Mouse (Mus musculus): ENCODE results near the gene Rfpl4. TPM values are rescaled to one million over a fixed set of nuclear protein-coding genes. Genes with fewer than 3 reads are reported as not detected.
"Not testable (repeated sequence)": the region's sequence is repeated elsewhere in the genome, so short reads cannot be mapped to it uniquely, and the experiment has no call there.

The Rfpl4 gene
- total RNA-seq (2015; ENCODE audit: low replicate concordance) (not detected in 2 replicates), total RNA-seq (2017; ENCODE audit: low replicate concordance) (not detected in 2 replicates)

- ATAC-seq (replicated peaks; ENCODE audit: low FRiP score, poor library complexity, severe bottlenecking) = no peak
Observed at GRCm38 (mm10) chr7:5116850-5117249, at the start of gene Rfpl4. Gene Rfpl4, minus strand, starts transcription at chr7:5116950.

DNA sequence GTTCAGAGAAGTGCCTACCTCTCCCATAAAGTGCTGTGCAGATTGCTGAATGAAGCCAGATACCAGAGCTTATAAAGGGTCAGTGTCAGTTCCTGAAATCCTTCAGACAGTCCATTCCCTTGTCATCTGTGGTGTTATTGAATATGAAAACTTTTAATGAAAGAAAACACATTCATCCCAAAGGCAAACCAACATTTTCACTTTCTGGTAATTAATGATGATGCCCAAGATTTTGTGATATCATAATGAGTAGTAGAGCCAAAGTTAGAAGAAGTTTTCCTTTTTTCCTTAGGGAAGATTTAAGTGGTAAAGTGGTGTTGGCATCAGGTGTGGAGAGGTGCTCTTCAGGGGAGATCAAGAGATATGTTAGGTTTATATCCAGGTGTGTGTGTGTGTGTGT lies 32.8 kb upstream of the Rfpl4 start, which contains the start of gene Vmn1r55:
TSS of gene Vmn1r55 (minus strand) at position 101 of the 400 bp plus-strand sequence.
- not testable (repeated sequence) for ATAC-seq (replicated peaks; ENCODE audit: low FRiP score, poor library complexity, severe bottlenecking)

GRCm38 (mm10) chr7:5125549-5126406 lies 9.0 kb upstream of the Rfpl4 start, which contains the start of gene Rasl2-9:
Gene Rasl2-9, minus strand, starts transcription at chr7:5125950.
- ATAC-seq (replicated peaks; ENCODE audit: low FRiP score, poor library complexity, severe bottlenecking) = peak; percentile 89

GRCm38 (mm10) chr7:5125078-5125477 lies 8.3 kb upstream of the Rfpl4 start:
- no peak for ATAC-seq (replicated peaks; ENCODE audit: low FRiP score, poor library complexity, severe bottlenecking)

DNA sequence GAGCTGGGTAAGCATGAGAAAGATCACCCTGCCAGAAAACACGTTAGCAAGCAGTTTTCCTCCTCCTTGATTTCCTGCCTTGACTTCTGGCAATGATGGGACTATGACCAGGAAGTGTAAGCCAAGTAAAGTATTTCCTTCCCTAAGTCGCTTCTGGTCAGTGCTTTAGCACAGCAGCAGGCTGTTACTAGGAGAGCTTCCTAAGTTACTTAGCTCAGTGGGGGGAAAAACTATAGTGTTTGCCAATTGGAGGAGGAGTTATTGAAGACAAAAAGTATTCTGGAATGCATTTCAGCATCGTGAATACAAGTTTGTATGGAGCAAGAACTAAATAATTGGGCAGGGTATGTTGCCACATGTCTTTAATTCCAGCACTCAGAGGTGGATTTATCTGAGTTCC lies 4.0 kb downstream of the Rfpl4 start:
- ATAC-seq (replicated peaks; ENCODE audit: low FRiP score, poor library complexity, severe bottlenecking) = no peak

DNA sequence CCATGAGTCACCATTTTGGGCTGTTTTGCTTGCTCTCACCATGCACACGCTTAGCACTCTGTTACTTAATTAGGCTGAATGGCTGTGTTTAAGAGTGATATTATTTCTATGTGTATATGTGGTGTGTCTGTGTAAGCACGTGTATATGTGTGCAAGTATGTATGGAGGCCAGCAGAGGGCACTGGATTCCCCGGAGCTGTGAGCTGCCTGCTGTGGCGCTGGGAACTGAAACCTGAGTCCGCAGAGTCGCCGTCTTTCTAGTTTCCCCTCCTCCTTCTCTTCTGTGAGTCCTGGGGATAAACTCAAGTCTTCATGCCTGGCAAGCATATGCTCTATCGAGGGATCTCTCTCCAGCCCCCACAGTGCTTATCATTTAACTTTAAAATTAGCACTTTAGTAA lies 7.4 kb downstream of the Rfpl4 start:
- no peak for ATAC-seq (replicated peaks; ENCODE audit: low FRiP score, poor library complexity, severe bottlenecking)

GRCm38 (mm10) chr7:5108272-5108671 lies 8.5 kb downstream of the Rfpl4 start:
- ATAC-seq (replicated peaks; ENCODE audit: low FRiP score, poor library complexity, severe bottlenecking) = no peak

- ATAC-seq (replicated peaks; ENCODE audit: low FRiP score, poor library complexity, severe bottlenecking) = no peak
Observed at GRCm38 (mm10) chr7:5102564-5102963, 14.2 kb downstream of the Rfpl4 start.

GRCm38 (mm10) chr7:5101066-5101663 lies 15.6 kb downstream of the Rfpl4 start:
- ATAC-seq (replicated peaks; ENCODE audit: low FRiP score, poor library complexity, severe bottlenecking) = no peak

DNA sequence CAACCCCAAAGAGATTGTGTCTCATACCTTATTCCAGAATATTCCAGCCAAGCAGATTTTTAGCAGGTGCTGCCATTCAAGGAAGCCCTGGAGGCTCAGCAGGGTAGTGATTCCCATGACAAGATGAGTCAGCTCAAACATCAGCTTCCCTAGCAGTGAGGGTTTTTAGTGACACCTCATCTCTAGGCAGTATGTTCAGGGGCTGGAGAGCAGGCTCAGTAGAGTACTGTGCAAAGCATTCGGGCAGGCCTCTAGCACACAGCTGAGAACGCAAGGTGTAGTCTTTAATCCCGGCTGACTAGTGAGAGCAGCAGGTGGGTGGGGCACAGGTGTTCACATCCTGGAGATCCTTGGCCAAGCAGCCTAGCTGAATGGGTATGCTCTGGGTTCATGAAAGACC lies 17.0 kb downstream of the Rfpl4 start:
- ATAC-seq (replicated peaks; ENCODE audit: low FRiP score, poor library complexity, severe bottlenecking) = no peak

- no peak for ATAC-seq (replicated peaks; ENCODE audit: low FRiP score, poor library complexity, severe bottlenecking)
Observed at GRCm38 (mm10) chr7:5098769-5099168, 18.0 kb downstream of the Rfpl4 start.

GRCm38 (mm10) chr7:5092831-5093510 lies 23.8 kb downstream of the Rfpl4 start:
- no peak for ATAC-seq (replicated peaks; ENCODE audit: low FRiP score, poor library complexity, severe bottlenecking)

DNA sequence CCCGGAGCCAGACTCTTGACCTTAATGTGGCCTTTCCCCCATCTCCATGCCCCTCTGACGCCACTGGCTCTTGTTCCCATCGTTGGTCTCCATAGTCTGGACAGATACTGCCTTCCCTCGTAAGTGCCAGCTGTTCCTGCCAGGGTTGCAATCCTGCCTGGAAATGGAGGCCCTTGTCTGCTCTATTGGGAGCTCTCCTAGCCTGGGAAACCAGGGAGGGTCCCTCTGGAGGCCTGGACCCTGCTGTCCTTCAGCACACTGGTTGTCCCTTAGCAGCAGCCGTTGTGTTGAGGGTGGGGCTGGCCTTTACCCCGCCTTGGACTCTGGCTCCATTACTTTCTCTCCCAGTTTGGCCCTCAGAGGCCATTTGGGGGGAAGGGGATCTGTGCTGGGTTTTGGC lies 24.4 kb downstream of the Rfpl4 start:
- no peak for ATAC-seq (replicated peaks; ENCODE audit: low FRiP score, poor library complexity, severe bottlenecking)

DNA sequence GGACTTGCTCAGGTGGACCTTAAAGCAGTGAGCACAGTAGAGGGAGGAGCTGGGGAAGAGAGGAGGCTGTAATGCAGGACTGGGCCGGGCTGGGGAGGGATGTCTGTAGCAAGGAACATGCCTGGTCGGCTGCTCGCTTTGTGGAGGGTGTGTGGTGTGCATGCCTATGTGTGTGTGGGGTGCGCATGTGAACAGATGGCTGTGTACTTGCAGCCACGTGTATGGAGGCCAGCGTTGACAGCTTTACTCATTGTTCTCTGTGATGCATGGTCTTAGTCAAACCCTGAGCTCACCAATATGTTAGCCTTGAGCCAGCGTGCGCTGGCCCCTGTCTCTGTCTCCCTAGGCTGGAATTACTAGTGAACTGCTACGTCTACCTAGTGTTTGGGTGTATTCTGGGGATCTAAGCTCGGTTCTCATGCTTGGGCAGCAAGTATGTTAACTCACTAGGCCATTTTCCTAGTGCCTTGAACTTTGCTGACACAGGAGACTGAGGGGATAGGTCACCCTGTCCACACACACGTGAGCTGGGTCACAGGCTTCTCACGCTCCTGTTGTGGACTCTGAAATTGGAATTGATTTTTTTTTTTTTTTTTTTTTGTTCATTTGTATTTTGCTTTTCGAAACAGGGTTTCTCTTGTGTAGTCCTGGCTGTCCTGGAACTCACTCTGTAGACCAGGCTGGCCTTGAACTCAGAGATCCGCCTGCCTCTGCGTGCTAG lies 25.6 kb downstream of the Rfpl4 start:
- no peak for ATAC-seq (replicated peaks; ENCODE audit: low FRiP score, poor library complexity, severe bottlenecking)

GRCm38 (mm10) chr7:5089853-5090252 lies 26.9 kb downstream of the Rfpl4 start:
- no peak for ATAC-seq (replicated peaks; ENCODE audit: low FRiP score, poor library complexity, severe bottlenecking)

DNA sequence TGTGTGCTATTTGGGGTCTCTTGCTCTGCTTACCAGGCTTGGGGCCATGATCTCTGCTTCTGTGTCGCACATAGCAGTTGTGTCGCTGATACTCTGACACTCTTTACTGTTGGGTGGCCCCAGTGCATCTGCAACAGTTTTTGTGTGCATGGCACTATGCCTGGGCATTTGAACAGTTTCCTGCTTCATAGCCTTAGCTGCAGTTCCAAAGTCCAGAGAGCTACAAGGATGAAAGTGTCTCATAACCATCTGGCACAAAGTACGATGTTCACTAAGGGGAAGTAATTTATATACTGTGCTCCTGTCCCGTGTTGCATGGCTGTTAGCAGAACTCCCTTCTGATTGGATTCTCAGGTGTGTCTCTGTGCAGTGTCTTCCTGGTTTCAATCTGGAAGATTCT lies 28.9 kb downstream of the Rfpl4 start:
- no peak for ATAC-seq (replicated peaks; ENCODE audit: low FRiP score, poor library complexity, severe bottlenecking)

- ATAC-seq (replicated peaks; ENCODE audit: low FRiP score, poor library complexity, severe bottlenecking) = no peak
Observed at GRCm38 (mm10) chr7:5086921-5087440, 29.8 kb downstream of the Rfpl4 start.

DNA sequence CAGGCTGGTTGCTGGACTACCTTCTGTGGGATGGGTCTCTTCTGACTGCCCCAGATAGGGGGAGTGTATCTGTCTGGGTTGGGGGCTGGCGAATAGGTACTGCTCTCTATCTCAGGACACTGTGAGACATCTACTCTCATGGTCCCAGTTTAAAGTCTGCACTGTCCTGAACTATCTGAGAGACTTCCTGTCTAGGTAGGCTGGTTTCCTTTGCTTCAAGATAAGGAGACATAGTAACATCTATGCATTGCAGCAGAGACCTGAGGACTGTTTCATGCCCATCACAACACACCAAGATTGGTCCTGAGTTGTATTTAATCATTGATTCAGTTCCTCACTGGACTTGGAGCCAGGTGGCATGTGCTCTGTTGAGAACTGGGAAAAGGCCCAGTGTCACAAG lies 31.2 kb downstream of the Rfpl4 start:
- no peak for ATAC-seq (replicated peaks; ENCODE audit: low FRiP score, poor library complexity, severe bottlenecking)

- no peak for ATAC-seq (replicated peaks; ENCODE audit: low FRiP score, poor library complexity, severe bottlenecking)
Observed at GRCm38 (mm10) chr7:5083325-5084105, 33.2 kb downstream of the Rfpl4 start.

Data from erythroid progenitor cell, adult 5-6 weeks (primary cell).